Mouse (Mus musculus): ENCODE results near the gene Bcl7b. TPM values are rescaled to one million over a fixed set of nuclear protein-coding genes. Genes with fewer than 3 reads are reported as not detected.

Gene Bcl7b
- total and polyA plus RNA-seq, 3 experiments: 44.6 to 76.0 TPM; not detected in 1

GRCm38 (mm10) chr5:135178996-135179395, 10.9 kb downstream of the Bcl7b start:
- no peak overlapping the region for H3K9ac ChIP-seq (ENCODE audit: control insufficient read depth, low read depth, low read length, poor library complexity, severe bottlenecking)
- H3K4me1 ChIP-seq (ENCODE audit: control insufficient read depth in 1 of 2, insufficient read depth in 2 of 2, low read length in 2 of 2): no peaks in the 10 kb centered on the region
- H3K27ac ChIP-seq (ENCODE audit: control insufficient read depth, low read depth, low read length): no peak overlapping the region
- H3K4me3 ChIP-seq (ENCODE audit: control insufficient read depth in 1 of 2, insufficient read depth in 1 of 2, low read depth in 2 of 2, low read length in 2 of 2): no peak overlapping the region
- H3K27me3 ChIP-seq (ENCODE audit: control insufficient read depth in 1 of 2, insufficient read depth in 2 of 2, low read length in 2 of 2): no peaks in the 10 kb centered on the region
- TF ChIP-seq TAL1 (IDR thresholded peaks at IDR 0.05; ENCODE audit: low read length) (no peak), USF2 (IDR thresholded peaks at IDR 0.05; ENCODE audit: borderline replicate concordance in 1 of 2, insufficient read depth in 1 of 2, low read depth in 1 of 2, low read length in 2 of 2) (no peak), POLR2A (IDR thresholded peaks at IDR 0.05; ENCODE audit: control insufficient read depth in 1 of 2, insufficient read depth in 1 of 2, low read depth in 1 of 2, low read length in 2 of 2, poor library complexity in 1 of 2) (no peak), MAZ (IDR thresholded peaks at IDR 0.05; ENCODE audit: low read depth, low read length) (no peak), TCF12 (IDR thresholded peaks at IDR 0.05; ENCODE audit: low read depth, low read length) (no peak), EP300 (IDR thresholded peaks at IDR 0.05; ENCODE audit: low read depth in 1 of 2, low read length in 2 of 2) (no peak), MXI1 (IDR thresholded peaks at IDR 0.05; ENCODE audit: low read depth, low read length) (no peak), SMC3 (IDR thresholded peaks at IDR 0.05; ENCODE audit: low read depth, low read length) (no peak), ZKSCAN1 (IDR thresholded peaks at IDR 0.05; ENCODE audit: low read depth, low read length) (no peak), GABPA (IDR thresholded peaks at IDR 0.05; ENCODE audit: low read depth, low read length) (no peak), CHD1 (IDR thresholded peaks at IDR 0.05; ENCODE audit: low read depth, low read length) (no peak), RCOR1 (IDR thresholded peaks at IDR 0.05; ENCODE audit: low read depth, low read length) (no peak), POLR2AphosphoS5 (IDR thresholded peaks at IDR 0.05; ENCODE audit: borderline replicate concordance, low read depth, low read length) (no peak), TBP (IDR thresholded peaks at IDR 0.05; ENCODE audit: low read depth, low read length) (no peak)
- no peaks in the 10 kb centered on the region for H3K9me3 ChIP-seq (replicated peaks; ENCODE audit: insufficient read depth, low read length)
- peaks cover 0 to 11% of the 10 kb centered on the region in 2 experiments; a peak in 2 of 4 replicates for H3K36me3 ChIP-seq (ENCODE audit: control insufficient read depth in 1 of 2, insufficient read depth in 2 of 2, low read length in 2 of 2)
- H3K79me2 ChIP-seq (ENCODE audit: control insufficient read depth, insufficient read depth, low read length, poor library complexity): no peaks in the 10 kb centered on the region
- DNase-seq (ENCODE audit: low read depth, low spot score): no peak

- TF ChIP-seq BHLHE40 (IDR thresholded peaks at IDR 0.05; ENCODE audit: borderline replicate concordance, low read depth, low read length): no peak
- no peak for TF ChIP-seq ELF1 (IDR thresholded peaks at IDR 0.05; ENCODE audit: low read depth, low read length)
- no peak for TF ChIP-seq POLR2AphosphoS5 (IDR thresholded peaks at IDR 0.05; ENCODE audit: borderline replicate concordance, low read depth, low read length)
- no peak for TF ChIP-seq HCFC1 (IDR thresholded peaks at IDR 0.05; ENCODE audit: low read depth, low read length)
- TF ChIP-seq NRF1 (IDR thresholded peaks at IDR 0.05; ENCODE audit: insufficient read depth, low read depth, low read length, poor library complexity, severe bottlenecking): no peak
- TF ChIP-seq GABPA (IDR thresholded peaks at IDR 0.05; ENCODE audit: low read depth, low read length): no peak
- H3K4me3 ChIP-seq (ENCODE audit: control insufficient read depth in 1 of 2, insufficient read depth in 1 of 2, low read depth in 2 of 2, low read length in 2 of 2): no peak overlapping the region
- no peaks in the 10 kb centered on the region for H3K27me3 ChIP-seq (ENCODE audit: control insufficient read depth in 1 of 2, insufficient read depth in 2 of 2, low read length in 2 of 2)
- no peak overlapping the region for H3K27ac ChIP-seq (ENCODE audit: control insufficient read depth, low read depth, low read length)
- no peak overlapping the region for H3K9ac ChIP-seq (ENCODE audit: control insufficient read depth, low read depth, low read length, poor library complexity, severe bottlenecking)
- no peaks in the 10 kb centered on the region for H3K4me1 ChIP-seq (ENCODE audit: control insufficient read depth in 1 of 2, insufficient read depth in 2 of 2, low read length in 2 of 2)
- DNase-seq (ENCODE audit: low read depth, low spot score): no peak
- H3K36me3 ChIP-seq (ENCODE audit: control insufficient read depth in 1 of 2, insufficient read depth in 2 of 2, low read length in 2 of 2): peaks cover 0 to 11% of the 10 kb centered on the region in 2 experiments; a peak in 2 of 4 replicates
- H3K79me2 ChIP-seq (ENCODE audit: control insufficient read depth, insufficient read depth, low read length, poor library complexity): no peaks in the 10 kb centered on the region
- no peaks in the 10 kb centered on the region for H3K9me3 ChIP-seq (replicated peaks; ENCODE audit: insufficient read depth, low read length)
These were observed 11.5 kb downstream of the Bcl7b start for GRCm38 (mm10) chr5:135179616-135180015.
